Mouse (Mus musculus) intestine, embryonic 14.5 days (tissue): Measurements from ENCODE around the gene Kcnc1. TPM values are rescaled to one million over a fixed set of nuclear protein-coding genes. Genes with fewer than 3 reads are reported as not detected.

Experiments used
- ATAC-seq: fragments of 200-750 bp; cut with Nextera tagmentation; replicated peaks from 2 replicates; pipeline ENCODE4 v1.8.0; 2017; ENCODE audit warnings: low read depth, moderate number of reproducible peaks, moderate TSS enrichment, moderate library complexity; ENCODE audit not compliant: low FRiP score, low TSS enrichment
- DNase-seq: peaks from one replicate; pipeline ENCODE4 v3.0.0-alpha.2; 2018; ENCODE audit warnings: low spot score
- H3K27ac ChIP-seq: fragments of 300-500 bp; sonication (generic); 2 replicates; pipeline ENCODE4 v1.5.1; 2014; ENCODE audit warnings: low read depth, mild to moderate bottlenecking, control low read depth
- H3K27me3 ChIP-seq: fragments of 300-500 bp; sonication (generic); replicated peaks from 2 replicates; pipeline ENCODE4 v1.6.1; 2014; ENCODE audit warnings: low read length, control low read depth; ENCODE audit not compliant: control insufficient read depth, insufficient read depth
- H3K36me3 ChIP-seq: fragments of 300-500 bp; sonication (generic); 2 replicates; pipeline ENCODE4 v1.6.1; 2014; ENCODE audit warnings: low read length, control low read depth; ENCODE audit not compliant: control insufficient read depth, insufficient read depth
- H3K4me1 ChIP-seq: fragments of 300-500 bp; sonication (generic); replicated peaks from 2 replicates; pipeline ENCODE4 v1.6.1; 2014; ENCODE audit warnings: low read length, control low read depth, mixed read lengths; ENCODE audit not compliant: control insufficient read depth, insufficient read depth
- H3K4me2 ChIP-seq: fragments of 300-500 bp; sonication (generic); 2 replicates; pipeline ENCODE4 v1.6.1; 2014; ENCODE audit warnings: low read length
- H3K4me3 ChIP-seq: fragments of 300-500 bp; sonication (generic); 2 replicates; pipeline ENCODE4 v1.5.1; 2014; ENCODE audit warnings: low read depth, low read length, control low read depth, mixed read lengths
- H3K9ac ChIP-seq: fragments of 300-500 bp; sonication (generic); 2 replicates; pipeline ENCODE4 v1.6.1; 2014; ENCODE audit warnings: mild to moderate bottlenecking, low read length
- H3K9me3 ChIP-seq: fragments of 300-500 bp; sonication (generic); 2 replicates; pipeline ENCODE4 v1.6.1; 2016; ENCODE audit warnings: low read length, control low read depth; ENCODE audit not compliant: control insufficient read depth
- WGBS: fragments of 180-500 bp; shearing (Covaris S2); extraction: QIAGEN DNeasy Blood & Tissue Kit; methylation state at CpG from one replicate; pipeline ENCODE4 v1.1.7; 2014; 5-methylcytosine and 5-hydroxymethylcytosine counted together
- polyA plus RNA-seq: library from polyadenylated mRNA; unstranded; fragments of >200 nt; fragmentation: Nextera tagmentation; extraction: Ambion mirVana; gene quantifications from 2 replicates; pipeline ENCODE4 v1.2.1, GENCODE M21; 2014

Gene Kcnc1
- polyA plus RNA-seq, 1 experiment from 2014 or later = 0.35 TPM

DNA sequence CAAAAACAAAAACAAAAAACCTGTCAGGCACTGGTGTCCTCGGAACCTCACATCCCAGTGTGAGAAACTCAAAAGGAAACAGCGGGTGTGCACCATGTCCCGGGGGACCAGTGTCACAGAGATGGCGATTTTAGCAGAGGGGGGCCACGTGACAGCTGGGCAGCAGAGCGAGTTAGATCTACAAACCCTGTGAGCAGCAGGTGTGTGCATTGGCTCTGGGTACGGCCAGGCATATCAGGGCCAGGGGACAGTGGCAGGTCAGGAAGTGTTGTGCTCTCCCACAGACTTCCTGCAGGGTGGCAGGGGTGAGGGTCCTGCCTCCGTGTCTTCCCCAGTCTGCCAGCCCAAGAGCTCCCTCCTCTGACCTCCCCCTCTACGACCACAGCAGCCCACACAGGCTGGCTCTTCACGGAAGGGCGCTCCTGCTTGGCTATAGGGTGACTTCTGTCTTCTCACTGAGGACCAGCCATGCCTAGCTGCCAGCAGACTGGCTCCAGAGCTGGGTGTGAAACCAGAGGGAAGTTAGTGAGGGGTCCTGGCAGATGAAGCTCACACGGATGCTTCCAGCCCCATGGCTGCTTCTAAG lies 13.0 kb downstream of the Kcnc1 start:
- no peaks in the 10 kb centered on the region for H3K27me3 ChIP-seq
- H3K4me2 ChIP-seq = no peak overlapping the region
- 51% methylated on average over 12 of the region's 12 CpGs for WGBS

DNA sequence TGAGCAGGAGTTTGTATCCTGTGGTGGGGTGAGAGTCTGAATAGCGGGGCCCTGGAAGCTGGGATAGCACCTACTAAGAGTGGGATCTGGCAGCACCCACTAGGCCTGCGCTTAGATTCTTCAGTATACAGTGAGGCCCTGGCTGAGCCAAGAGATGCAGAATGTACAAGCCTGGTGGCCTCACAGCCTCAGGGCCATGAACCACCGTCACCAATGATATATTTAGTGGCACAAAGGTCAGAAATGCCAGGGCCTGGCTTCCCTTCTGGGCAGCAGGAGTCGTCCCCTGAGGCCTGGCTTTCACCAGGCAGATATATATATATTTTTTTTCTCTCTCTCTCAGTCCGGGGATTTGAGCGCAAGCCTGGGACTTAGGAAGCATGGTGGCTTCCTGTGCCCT lies 14.4 kb downstream of the Kcnc1 start:
- Histone ChIP-seq H3K4me3 (no peak overlapping the region), H3K27ac (no peak overlapping the region), H3K9ac (no peak overlapping the region), H3K36me3 (no peaks in the 10 kb centered on the region), H3K4me1 (no peaks in the 10 kb centered on the region), H3K9me3 (no peaks in the 10 kb centered on the region), H3K4me2 (no peak overlapping the region), H3K27me3 (no peaks in the 10 kb centered on the region)
- no peak for ATAC-seq
- no peak for DNase-seq
- WGBS = 70% methylated on average over 6 of the region's 6 CpGs

More for the DNA sequence above, 13.0 kb downstream of the Kcnc1 start:
- H3K9me3 ChIP-seq = no peaks in the 10 kb centered on the region
- no peak overlapping the region for H3K9ac ChIP-seq
- no peaks in the 10 kb centered on the region for H3K4me1 ChIP-seq
- DNase-seq = no peak
- no peaks in the 10 kb centered on the region for H3K36me3 ChIP-seq
- H3K27ac ChIP-seq = no peak overlapping the region
- no peak for ATAC-seq
- no peak overlapping the region for H3K4me3 ChIP-seq

DNA sequence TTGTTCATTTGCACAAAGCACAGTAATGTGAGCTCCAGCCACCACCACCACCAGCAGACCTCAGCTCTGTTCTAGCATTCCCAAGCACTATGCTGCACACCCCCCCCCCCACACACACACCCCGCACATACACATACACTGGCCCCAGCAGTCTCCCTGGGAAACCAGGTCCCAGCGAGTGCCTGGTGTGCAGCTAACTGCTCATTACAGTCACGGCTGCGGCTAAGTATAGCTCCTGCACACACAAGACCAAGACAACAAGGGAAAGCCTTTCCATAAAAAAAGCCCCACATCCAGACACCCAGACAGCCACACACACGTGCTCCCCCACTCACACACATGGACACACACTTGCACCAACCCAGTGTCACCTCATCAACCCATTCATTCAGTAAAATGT lies 16.5 kb downstream of the Kcnc1 start:
- Histone ChIP-seq H3K4me2 (no peak overlapping the region), H3K27ac (no peak overlapping the region), H3K27me3 (no peaks in the 10 kb centered on the region), H3K4me1 (no peaks in the 10 kb centered on the region), H3K36me3 (no peaks in the 10 kb centered on the region), H3K9me3 (no peaks in the 10 kb centered on the region), H3K9ac (no peak overlapping the region), H3K4me3 (no peak overlapping the region)
- WGBS = 65% methylated on average over 5 of the region's 5 CpGs
- no peak for ATAC-seq
- DNase-seq = no peak

DNA sequence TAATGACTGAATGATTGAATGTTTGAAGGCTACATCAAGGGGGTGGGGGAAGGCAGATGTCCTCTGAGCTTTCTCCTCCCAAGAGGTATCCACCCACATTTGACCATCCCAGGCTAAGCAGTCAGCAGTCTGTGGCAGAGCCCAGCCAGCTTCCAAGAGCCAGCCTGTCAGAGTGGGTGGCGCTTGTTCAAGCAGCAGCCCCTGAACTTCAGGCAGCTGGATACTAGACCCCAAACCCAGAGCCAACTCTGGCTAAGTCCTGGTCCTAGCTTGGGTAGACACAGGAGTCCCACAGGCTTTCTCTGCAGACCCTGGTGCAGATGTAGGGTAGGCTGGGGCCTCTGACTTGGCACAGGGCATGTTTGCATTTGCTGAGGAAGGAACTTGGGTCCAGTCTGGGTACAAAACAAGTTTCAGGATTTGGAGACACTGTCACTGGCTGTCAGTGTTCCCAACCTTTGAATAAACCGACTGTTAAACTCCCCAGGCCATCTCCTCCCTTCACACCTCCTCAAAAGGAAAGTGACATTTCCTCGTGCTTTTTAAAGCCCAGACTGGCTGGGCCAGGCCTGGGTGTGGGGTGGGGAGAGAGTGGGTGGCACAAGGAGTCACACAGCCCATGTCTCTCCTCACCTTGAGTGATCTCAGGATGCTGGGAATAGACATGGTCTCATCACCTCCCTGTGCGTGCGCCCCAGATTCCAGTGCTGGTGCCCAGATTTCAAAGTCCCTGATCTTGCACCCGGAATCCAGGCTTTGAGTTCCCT lies 17.8 kb downstream of the Kcnc1 start:
- no peaks in the 10 kb centered on the region for H3K9me3 ChIP-seq
- H3K27ac ChIP-seq = no peak overlapping the region
- H3K36me3 ChIP-seq = no peaks in the 10 kb centered on the region
- H3K4me2 ChIP-seq = no peak overlapping the region
- 58% methylated on average over 6 of the region's 6 CpGs for WGBS
- DNase-seq (no peak), ATAC-seq (no peak)
- H3K27me3 ChIP-seq = no peaks in the 10 kb centered on the region
- no peak overlapping the region for H3K9ac ChIP-seq
- no peak overlapping the region for H3K4me3 ChIP-seq
- H3K4me1 ChIP-seq = no peaks in the 10 kb centered on the region

DNA sequence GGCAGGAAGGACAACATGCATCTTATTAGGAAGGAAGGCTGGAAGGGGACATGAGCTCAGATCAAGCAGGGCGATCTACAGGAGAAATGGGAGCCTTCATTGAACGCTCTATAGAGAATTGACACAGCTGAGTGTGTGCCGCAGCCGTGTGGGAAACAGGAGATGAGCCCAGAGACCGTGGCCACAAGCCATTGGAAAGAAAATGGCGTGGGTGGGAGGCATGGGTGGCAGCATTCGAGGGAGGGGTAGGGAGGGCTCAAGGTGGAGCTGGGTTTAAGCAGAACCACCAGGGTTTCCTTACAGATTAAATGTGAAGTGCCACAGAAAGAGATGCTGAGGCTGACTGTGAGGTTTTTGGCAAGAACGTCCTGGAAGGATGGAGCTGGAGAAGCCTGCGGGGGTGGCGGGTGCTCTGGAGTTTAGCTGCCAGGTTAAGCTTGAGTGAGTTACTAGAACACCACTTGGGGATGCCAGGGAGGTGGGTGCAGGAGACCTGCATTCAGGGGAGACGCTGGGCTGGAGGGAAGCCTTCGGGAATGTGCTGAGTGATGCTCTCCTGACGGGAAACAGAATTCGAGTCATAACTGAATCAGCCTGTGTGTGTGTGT lies 19.6 kb downstream of the Kcnc1 start:
- Histone ChIP-seq H3K9ac (no peak overlapping the region), H3K9me3 (no peaks in the 10 kb centered on the region), H3K27me3 (no peaks in the 10 kb centered on the region), H3K4me1 (no peaks in the 10 kb centered on the region), H3K4me2 (no peak overlapping the region), H3K36me3 (no peaks in the 10 kb centered on the region), H3K4me3 (no peak overlapping the region), H3K27ac (no peak overlapping the region)
- ATAC-seq (no peak), DNase-seq (no peak)
- WGBS = 74% methylated on average over 14 of the region's 14 CpGs

DNA sequence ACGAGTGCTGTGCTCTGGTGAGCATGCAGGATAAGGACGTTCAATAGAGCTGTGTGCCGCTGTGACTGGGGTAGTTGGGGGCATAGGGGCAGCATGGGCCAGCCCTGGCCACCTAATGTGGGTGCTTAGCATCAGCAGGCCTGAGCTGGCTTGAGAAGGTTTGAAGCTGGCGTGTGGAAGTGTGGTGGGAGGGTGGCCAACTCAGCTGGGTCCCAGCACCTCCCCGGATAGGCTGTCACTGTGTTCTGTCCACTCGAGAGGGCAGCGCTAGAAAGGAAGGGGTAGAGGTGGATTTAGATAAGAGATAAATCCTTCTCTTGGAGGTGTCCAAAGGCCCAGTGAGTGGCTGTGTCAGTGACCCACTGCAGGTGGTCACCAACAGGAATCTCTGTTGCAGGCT lies 21.2 kb downstream of the Kcnc1 start:
- no peak overlapping the region for H3K4me3 ChIP-seq
- H3K27ac ChIP-seq = no peak overlapping the region
- DNase-seq (no peak), ATAC-seq (no peak)
- H3K27me3 ChIP-seq = no peaks in the 10 kb centered on the region
- 79% methylated on average over 7 of the region's 7 CpGs for WGBS
- H3K4me2 ChIP-seq = no peak overlapping the region
- H3K9me3 ChIP-seq = no peaks in the 10 kb centered on the region
- no peak overlapping the region for H3K9ac ChIP-seq
- H3K36me3 ChIP-seq = no peaks in the 10 kb centered on the region
- H3K4me1 ChIP-seq = no peaks in the 10 kb centered on the region

DNA sequence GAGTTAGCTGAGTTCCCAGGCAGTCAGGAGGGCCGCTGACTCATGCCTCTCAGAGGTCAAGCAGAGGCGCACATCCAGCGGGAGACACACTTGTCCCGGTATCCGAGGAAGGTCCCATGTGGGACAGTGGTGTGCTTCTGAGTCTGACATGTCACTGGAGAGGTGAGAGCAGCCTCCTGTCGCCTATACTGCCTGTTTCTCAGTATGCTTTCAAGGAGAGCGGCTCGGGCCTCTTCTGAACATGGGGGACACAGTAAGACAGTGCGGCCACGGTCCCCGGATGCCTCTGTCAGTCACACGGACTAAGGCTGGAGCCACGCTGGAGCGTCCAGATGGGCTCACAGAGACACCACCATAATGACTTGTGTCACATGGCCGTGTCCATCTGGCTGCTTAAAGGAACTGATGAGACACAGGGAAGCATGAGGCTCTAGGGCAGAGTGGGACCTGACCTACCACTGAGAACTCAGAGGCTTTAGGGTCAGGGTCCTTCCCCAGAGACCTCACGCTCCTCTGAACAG lies 21.9 kb downstream of the Kcnc1 start:
- Histone ChIP-seq H3K36me3 (no peaks in the 10 kb centered on the region), H3K4me3 (no peak overlapping the region), H3K9me3 (no peaks in the 10 kb centered on the region), H3K9ac (no peak overlapping the region), H3K4me1 (no peaks in the 10 kb centered on the region), H3K27ac (no peak overlapping the region), H3K4me2 (no peak overlapping the region), H3K27me3 (no peaks in the 10 kb centered on the region)
- 78% methylated on average over 16 of the region's 16 CpGs for WGBS
- no peak for DNase-seq
- no peak for ATAC-seq

DNA sequence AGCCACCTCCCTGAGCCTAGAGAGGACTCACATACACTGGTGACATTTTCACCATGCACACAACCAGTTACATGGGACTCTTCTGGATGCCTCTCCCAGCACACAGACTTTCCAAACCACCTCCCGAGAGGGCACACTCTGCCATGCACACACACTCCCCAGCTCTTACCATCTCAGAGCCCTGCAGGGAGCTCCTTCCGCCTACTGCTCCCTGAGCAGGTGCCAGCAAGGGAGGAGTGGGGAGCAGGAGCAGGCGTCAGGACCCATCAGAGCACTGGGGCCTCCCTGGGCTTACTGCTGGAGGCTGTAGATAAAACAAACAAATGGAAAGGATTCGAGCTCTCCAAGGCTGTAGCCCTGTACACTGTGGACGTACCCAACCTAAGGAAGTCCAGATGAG lies 25.2 kb downstream of the Kcnc1 start:
- Histone ChIP-seq H3K4me2 (no peak overlapping the region), H3K4me1 (no peaks in the 10 kb centered on the region), H3K9ac (no peak overlapping the region), H3K27ac (no peak overlapping the region), H3K36me3 (no peaks in the 10 kb centered on the region), H3K4me3 (no peak overlapping the region), H3K27me3 (no peaks in the 10 kb centered on the region), H3K9me3 (no peaks in the 10 kb centered on the region)
- ATAC-seq (no peak), DNase-seq (no peak)
- 29% methylated on average over 5 of the region's 5 CpGs for WGBS
